Mouse (Mus musculus): ENCODE results near the gene Olfr20. TPM values are rescaled to one million over a fixed set of nuclear protein-coding genes. Genes with fewer than 3 reads are reported as not detected.
"Not testable (repeated sequence)": the region's sequence is repeated elsewhere in the genome, so short reads cannot be mapped to it uniquely, and the experiment has no call there.

Gene Olfr20
- not detected for polyA plus RNA-seq (2012; fragmentation: generic; extraction: Trizol)
- long read RNA-seq, experiment 1 = 0 reads
- long read RNA-seq, experiment 2 = 0 reads

DNA sequence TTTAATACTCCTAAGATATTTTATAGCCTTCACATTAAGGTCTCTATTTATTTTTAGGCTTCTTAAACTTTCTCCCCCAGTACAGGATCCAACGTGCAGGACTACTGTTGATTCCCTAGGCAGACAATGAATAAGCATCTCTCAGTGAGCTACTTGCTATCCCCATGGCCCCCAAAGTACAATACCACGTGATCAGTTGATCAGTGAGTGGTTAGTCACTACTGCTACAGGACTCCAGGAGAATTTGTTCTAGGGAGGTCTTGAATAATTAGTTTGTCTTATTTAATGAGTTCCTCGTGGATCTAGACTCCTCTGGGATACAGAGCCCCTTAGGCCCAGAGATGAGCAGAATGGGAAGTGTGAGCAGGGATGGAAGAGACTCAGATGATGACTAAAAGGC is at the start of gene Olfr20:
Gene Olfr20, plus strand, starts transcription at position 301 of the 400 bp plus-strand sequence.
- no peak within 1 kb of the TSS for H3K4me3 ChIP-seq (ENCODE audit: insufficient read depth, poor library complexity, severe bottlenecking)
- H3K27me3 ChIP-seq (ENCODE audit: control insufficient read depth, insufficient read depth, insufficient read length) = no peaks in the 10 kb centered on the region
- no peaks in the 10 kb centered on the region for H3K79me2 ChIP-seq (ENCODE audit: control insufficient read depth, insufficient read depth)
- no peaks in the 10 kb centered on the region for H3K79me3 ChIP-seq (ENCODE audit: low read depth)
- H3ac ChIP-seq (ENCODE audit: control insufficient read depth, insufficient read length, low read depth) = no peak within 1 kb of the TSS
- TF ChIP-seq MYOG (IDR thresholded peaks at IDR 0.05; ENCODE audit: control insufficient read depth, extremely low read depth, insufficient read length) (no peak), CTCF (IDR thresholded peaks at IDR 0.05; ENCODE audit: control insufficient read depth, insufficient read depth, insufficient read length) (no peak), MYOD1 (IDR thresholded peaks at IDR 0.05; ENCODE audit: control insufficient read depth, insufficient read length, low read depth) (no peak), CEBPB (IDR thresholded peaks at IDR 0.05; ENCODE audit: low read depth) (no peak), USF1 (IDR thresholded peaks at IDR 0.05; ENCODE audit: low read depth) (no peak), FOSL1 (IDR thresholded peaks at IDR 0.05; ENCODE audit: insufficient read depth, low read length, poor library complexity, severe bottlenecking) (no peak), MAX (IDR thresholded peaks at IDR 0.05) (no peak)
- H3K36me3 ChIP-seq (ENCODE audit: control insufficient read depth, insufficient read depth) = no peaks in the 10 kb centered on the region

DNA sequence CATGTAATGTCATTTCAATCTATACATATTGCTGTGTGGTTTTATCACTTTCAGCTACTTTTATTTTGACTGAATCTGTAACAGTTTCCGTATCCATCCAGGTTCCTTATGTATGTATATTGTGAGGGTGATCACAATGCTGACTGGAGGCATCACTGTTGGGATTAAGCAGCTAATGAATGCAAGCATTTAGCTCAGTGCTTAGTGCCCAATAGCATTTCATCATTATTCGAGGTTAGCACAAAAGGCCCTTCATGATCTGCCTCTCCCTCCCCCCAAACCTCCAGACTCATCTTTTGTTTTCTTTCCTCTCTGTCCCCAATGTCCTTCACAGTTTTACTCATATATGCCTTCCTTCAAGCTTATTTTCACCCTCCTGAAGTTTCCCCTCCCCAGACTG is 47.5 kb upstream of the Olfr20 start:
- no peak for TF ChIP-seq MAX (IDR thresholded peaks at IDR 0.05)
- no peak for TF ChIP-seq MYOD1 (IDR thresholded peaks at IDR 0.05; ENCODE audit: control insufficient read depth, insufficient read length, low read depth)
- no peak for TF ChIP-seq CTCF (IDR thresholded peaks at IDR 0.05; ENCODE audit: control insufficient read depth, insufficient read depth, insufficient read length)
- no peak for TF ChIP-seq USF1 (IDR thresholded peaks at IDR 0.05; ENCODE audit: low read depth)
- TF ChIP-seq FOSL1 (IDR thresholded peaks at IDR 0.05; ENCODE audit: insufficient read depth, low read length, poor library complexity, severe bottlenecking) = no peak
- TF ChIP-seq CEBPB (IDR thresholded peaks at IDR 0.05; ENCODE audit: low read depth) = no peak
- TF ChIP-seq MYOG (IDR thresholded peaks at IDR 0.05; ENCODE audit: control insufficient read depth, extremely low read depth, insufficient read length) = no peak
- Histone ChIP-seq H3K4me3 (ENCODE audit: insufficient read depth, poor library complexity, severe bottlenecking) (no peak overlapping the region), H3K36me3 (ENCODE audit: control insufficient read depth, insufficient read depth) (no peaks in the 10 kb centered on the region), H3K27me3 (ENCODE audit: control insufficient read depth, insufficient read depth, insufficient read length) (no peaks in the 10 kb centered on the region), H3K79me3 (ENCODE audit: low read depth) (no peaks in the 10 kb centered on the region), H3ac (ENCODE audit: control insufficient read depth, insufficient read length, low read depth) (no peak overlapping the region), H3K79me2 (ENCODE audit: control insufficient read depth, insufficient read depth) (no peaks in the 10 kb centered on the region)

DNA sequence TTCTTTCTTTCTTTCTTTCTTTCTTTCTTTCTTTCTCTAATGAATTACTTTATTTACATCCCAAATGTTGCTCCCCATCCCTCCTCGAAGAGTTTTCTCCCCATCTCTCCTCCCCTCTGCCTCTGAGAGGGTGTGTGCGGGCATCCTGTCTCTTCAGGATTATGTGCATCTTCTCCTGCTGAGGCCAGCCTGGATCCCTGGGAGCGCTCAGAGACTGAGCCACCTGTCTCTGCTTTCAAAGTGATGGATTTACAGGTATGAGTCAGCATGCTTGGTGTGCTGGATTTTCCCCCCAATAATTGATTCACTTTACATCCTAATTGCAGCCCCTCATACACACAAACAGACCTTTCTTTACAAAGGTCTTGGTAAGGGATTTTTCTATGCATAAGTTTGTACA is 34.6 kb upstream of the Olfr20 start:
- H3ac ChIP-seq (ENCODE audit: control insufficient read depth, insufficient read length, low read depth) = no peak overlapping the region
- H3K36me3 ChIP-seq (ENCODE audit: control insufficient read depth, insufficient read depth) = no peaks in the 10 kb centered on the region
- peak; percentile 21 for TF ChIP-seq MYOD1 (IDR thresholded peaks at IDR 0.05; ENCODE audit: control insufficient read depth, insufficient read length, low read depth)
- TF ChIP-seq USF1 (IDR thresholded peaks at IDR 0.05; ENCODE audit: low read depth) = no peak
- no peak for TF ChIP-seq CTCF (IDR thresholded peaks at IDR 0.05; ENCODE audit: control insufficient read depth, insufficient read depth, insufficient read length)
- no peak overlapping the region for H3K4me3 ChIP-seq (ENCODE audit: insufficient read depth, poor library complexity, severe bottlenecking)
- no peaks in the 10 kb centered on the region for H3K79me2 ChIP-seq (ENCODE audit: control insufficient read depth, insufficient read depth)
- no peaks in the 10 kb centered on the region for H3K27me3 ChIP-seq (ENCODE audit: control insufficient read depth, insufficient read depth, insufficient read length)
- no peaks in the 10 kb centered on the region for H3K79me3 ChIP-seq (ENCODE audit: low read depth)

DNA sequence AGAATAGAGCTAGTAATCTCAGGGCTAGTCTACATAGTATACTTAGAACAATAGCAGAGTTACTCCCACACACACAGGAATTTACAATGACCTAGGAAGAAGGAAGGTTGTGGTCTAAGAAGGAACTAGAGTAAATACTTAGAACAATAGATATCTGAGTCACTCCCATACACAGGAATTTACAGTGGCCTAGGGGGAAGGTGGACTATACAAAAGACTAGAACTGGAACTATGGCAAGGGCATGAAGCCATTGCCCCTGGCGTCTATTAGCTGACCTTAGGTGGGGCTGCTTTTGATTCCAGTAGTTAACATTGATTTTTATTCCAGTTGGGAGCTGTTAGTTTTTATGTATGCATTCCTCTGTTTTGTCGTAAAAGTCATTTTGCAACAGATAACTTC is 32.0 kb upstream of the Olfr20 start:
- not testable (repeated sequence) for H3K79me2 ChIP-seq (ENCODE audit: control insufficient read depth, insufficient read depth); H3K4me3 ChIP-seq (ENCODE audit: insufficient read depth, poor library complexity, severe bottlenecking); H3K27me3 ChIP-seq (ENCODE audit: control insufficient read depth, insufficient read depth, insufficient read length); H3ac ChIP-seq (ENCODE audit: control insufficient read depth, insufficient read length, low read depth); H3K79me3 ChIP-seq (ENCODE audit: low read depth); H3K36me3 ChIP-seq (ENCODE audit: control insufficient read depth, insufficient read depth)

DNA sequence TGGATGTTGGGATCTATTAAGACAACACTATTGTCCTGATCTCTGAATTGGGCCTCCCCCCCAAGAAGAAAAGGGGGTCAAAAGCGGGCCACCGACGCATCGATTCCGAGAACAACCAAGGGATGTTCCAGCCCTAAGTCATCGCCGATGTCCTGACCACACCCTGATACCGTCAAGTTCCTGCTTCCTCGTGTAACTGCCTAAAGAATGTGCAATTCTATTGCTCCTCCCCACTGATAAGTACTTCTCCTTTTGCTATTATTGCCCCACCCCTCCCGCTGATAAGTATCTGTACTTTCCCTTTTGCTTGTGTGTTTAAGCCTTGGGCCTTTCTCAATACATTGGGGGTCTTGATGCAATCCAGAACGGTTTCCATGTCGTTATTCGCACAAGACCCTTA is 29.5 kb upstream of the Olfr20 start:
- H3K79me3 ChIP-seq (ENCODE audit: low read depth); H3K79me2 ChIP-seq (ENCODE audit: control insufficient read depth, insufficient read depth); H3ac ChIP-seq (ENCODE audit: control insufficient read depth, insufficient read length, low read depth); H3K27me3 ChIP-seq (ENCODE audit: control insufficient read depth, insufficient read depth, insufficient read length); H3K36me3 ChIP-seq (ENCODE audit: control insufficient read depth, insufficient read depth); H3K4me3 ChIP-seq (ENCODE audit: insufficient read depth, poor library complexity, severe bottlenecking): not testable (repeated sequence)

DNA sequence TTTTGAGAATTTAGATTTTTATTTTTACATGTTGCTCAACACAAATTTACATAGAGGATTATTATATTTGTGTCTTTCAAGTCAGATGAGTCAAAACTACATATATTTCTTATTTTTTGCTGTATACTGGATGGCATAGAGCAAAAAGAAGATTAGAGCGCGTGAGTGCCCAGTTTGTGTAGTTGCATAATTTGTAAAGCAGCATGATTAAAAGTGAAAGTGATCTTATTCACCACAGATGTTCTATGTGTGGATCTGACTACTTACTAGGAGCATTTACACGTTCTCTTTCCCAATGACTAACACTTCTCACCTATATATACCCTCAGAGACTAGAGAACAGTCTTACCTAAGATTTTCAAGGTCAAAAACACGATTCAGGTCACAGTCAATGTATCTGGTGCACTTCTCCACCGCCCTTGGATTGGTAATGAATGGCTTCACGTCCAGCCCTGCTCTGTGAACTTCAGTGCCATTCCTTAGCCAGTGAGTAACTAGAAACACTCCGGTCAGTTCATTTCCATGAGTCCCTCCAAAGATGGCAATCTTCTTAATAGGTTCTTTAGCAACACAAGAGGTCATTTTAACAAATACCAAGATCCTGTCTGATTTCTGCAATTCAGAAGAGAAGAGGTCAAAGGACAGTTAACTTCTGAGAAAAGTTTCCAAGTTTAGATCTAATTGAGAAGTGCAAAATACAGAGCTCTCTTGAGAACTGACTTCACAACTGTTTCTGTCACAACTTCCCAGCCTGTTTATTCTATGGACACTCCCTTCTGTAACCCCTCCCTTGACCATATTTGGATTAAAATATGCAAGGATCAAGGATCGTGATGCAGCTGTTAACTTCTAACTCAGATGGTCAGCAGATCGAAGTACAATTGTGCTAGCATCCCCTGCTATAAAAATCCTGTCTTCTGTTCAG is 26.4 kb upstream of the Olfr20 start:
- Histone ChIP-seq H3ac (ENCODE audit: control insufficient read depth, insufficient read length, low read depth) (no peak overlapping the region), H3K36me3 (ENCODE audit: control insufficient read depth, insufficient read depth) (no peaks in the 10 kb centered on the region), H3K79me3 (ENCODE audit: low read depth) (no peaks in the 10 kb centered on the region), H3K4me3 (ENCODE audit: insufficient read depth, poor library complexity, severe bottlenecking) (no peak overlapping the region), H3K27me3 (ENCODE audit: control insufficient read depth, insufficient read depth, insufficient read length) (no peaks in the 10 kb centered on the region), H3K79me2 (ENCODE audit: control insufficient read depth, insufficient read depth) (no peaks in the 10 kb centered on the region)
- TF ChIP-seq MYOD1 (IDR thresholded peaks at IDR 0.05; ENCODE audit: control insufficient read depth, insufficient read length, low read depth) (no peak), FOSL1 (IDR thresholded peaks at IDR 0.05; ENCODE audit: insufficient read depth, low read length, poor library complexity, severe bottlenecking) (no peak), USF1 (IDR thresholded peaks at IDR 0.05; ENCODE audit: low read depth) (no peak), MAX (IDR thresholded peaks at IDR 0.05) (no peak), CEBPB (IDR thresholded peaks at IDR 0.05; ENCODE audit: low read depth) (peak; percentile 6), CTCF (IDR thresholded peaks at IDR 0.05; ENCODE audit: control insufficient read depth, insufficient read depth, insufficient read length) (no peak), MYOG (IDR thresholded peaks at IDR 0.05; ENCODE audit: control insufficient read depth, extremely low read depth, insufficient read length) (no peak)

Data from C2C12 (cell line).